Mouse (Mus musculus): ENCODE measurements around the gene Olfr1062.
"Not testable (repeated sequence)": the region's sequence is repeated elsewhere in the genome, so short reads cannot be mapped to it uniquely, and the experiment has no call there.

The Olfr1062 gene

GRCm38 (mm10) chr2:86426649-86427048 lies at the start of gene Olfr1062:
Gene Olfr1062 (minus strand): TSS chr2:86426749.
- DNase-seq = not testable (repeated sequence)

DNA sequence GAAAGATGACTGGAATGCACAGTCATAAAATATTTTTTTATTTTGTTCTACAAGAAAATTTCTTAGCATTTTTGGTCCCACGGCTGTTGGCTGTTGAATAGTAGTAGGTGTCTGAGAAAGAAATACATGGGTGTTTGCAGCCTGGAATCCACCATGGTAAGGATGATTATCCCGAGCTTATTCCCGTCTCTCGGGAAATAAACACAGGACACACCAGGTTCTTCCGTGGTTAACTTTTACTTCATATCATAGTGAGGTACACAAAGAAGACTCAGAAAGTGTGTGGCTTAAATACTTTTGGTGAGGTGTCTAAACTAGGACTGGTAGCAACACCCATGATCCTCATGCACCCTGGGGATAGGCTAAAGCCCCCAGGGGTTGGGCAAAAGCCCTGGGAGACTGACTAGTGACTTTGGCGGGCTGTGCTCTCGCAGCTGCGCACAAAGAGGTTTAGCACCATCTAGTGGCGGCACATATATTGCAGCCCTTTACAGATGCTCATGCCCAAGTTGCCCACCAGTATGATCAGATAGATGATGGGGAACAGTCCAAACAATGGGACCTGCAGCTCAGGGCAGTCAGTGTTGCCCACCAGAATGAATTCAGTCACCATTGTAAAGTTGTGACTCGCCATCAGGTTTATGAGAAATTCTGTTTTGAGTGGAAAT lies 38.0 kb upstream of the Olfr1062 start:
- peak; percentile 26 for DNase-seq

- DNase-seq = no peak
Measured at GRCm38 (mm10) chr2:86460434-86460833, 33.9 kb upstream of the Olfr1062 start.

- DNase-seq = no peak
Measured at GRCm38 (mm10) chr2:86456169-86456568, 29.6 kb upstream of the Olfr1062 start, which contains the start of gene Olfr1066. Gene Olfr1066 (minus strand): TSS chr2:86456269.

DNA sequence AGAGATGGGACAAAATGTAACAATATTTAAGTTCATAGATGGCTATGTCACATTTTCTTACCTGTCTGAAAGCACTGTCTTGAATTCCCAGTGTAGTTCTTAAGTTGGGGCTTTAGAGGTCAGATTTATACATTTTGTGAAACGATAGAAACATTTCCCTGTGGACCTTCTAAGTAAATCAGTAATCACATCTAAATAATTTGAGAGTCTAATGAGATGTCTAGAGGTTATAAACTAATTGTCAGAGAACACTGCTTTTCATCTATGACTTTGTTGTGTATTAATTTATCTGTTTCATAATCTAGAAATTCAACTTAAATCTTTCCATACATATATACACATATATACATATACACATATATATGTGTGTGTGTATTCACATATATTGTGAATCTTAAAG lies 23.9 kb upstream of the Olfr1062 start, which contains the start of gene Olfr1065:
Gene Olfr1065 (minus strand): TSS at position 101 of the 400 bp plus-strand sequence.
- DNase-seq = not testable (repeated sequence)

- not testable (repeated sequence) for DNase-seq
Measured at GRCm38 (mm10) chr2:86442101-86442500, 15.6 kb upstream of the Olfr1062 start.

- DNase-seq = not testable (repeated sequence)
Measured at GRCm38 (mm10) chr2:86428511-86428910, 2.0 kb upstream of the Olfr1062 start.

DNA sequence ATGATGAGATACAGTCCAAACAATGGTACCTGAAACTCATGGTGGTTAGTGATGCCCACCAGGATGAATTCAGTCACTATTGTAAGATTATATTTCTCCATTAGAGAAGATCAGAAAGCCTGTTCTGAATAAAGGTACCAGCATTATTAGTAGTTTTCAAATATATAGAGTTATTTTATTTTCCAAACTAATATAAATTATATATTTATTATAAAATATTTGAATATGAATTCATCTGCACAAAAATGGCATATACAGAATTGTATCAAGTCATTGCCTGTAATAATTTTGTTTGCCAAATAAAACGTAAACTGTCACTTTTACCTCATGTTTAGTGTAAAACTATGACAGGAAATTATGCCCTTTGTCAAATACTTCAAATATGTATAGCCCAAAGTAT lies 12.6 kb downstream of the Olfr1062 start, which contains the start of gene Olfr1061:
Gene Olfr1061 (minus strand): TSS at position 101 of the 400 bp plus-strand sequence.
- DNase-seq = no peak

GRCm38 (mm10) chr2:86395114-86395513 lies 31.4 kb downstream of the Olfr1062 start:
- DNase-seq = no peak

GRCm38 (mm10) chr2:86388461-86388860 lies 38.1 kb downstream of the Olfr1062 start, which contains the start of gene Olfr1058:
Gene Olfr1058 (minus strand): TSS chr2:86388561.
- not testable (repeated sequence) for DNase-seq

- no peak for DNase-seq
Measured at GRCm38 (mm10) chr2:86378293-86378692, 48.3 kb downstream of the Olfr1062 start, which contains the start of gene Olfr1057. Gene Olfr1057 (minus strand): TSS chr2:86378393.

Measured in cerebellum, adult 9-10 months (tissue).